Mouse (Mus musculus): ENCODE measurements around the gene Wdr91. TPM values are rescaled to one million over a fixed set of nuclear protein-coding genes. Genes with fewer than 3 reads are reported as not detected.

Gene Wdr91
- polyA plus RNA-seq, 1 experiment from 2014 or later = 9.6 TPM

- H3K27ac ChIP-seq (ENCODE audit: low read length) = peak overlapping the region; percentile 61
- H3K9ac ChIP-seq (ENCODE audit: low read depth, low read length) = peak overlapping the region; percentile 44; the same call in 1 of the 2 replicates
- no peak overlapping the region for H3K4me3 ChIP-seq (ENCODE audit: low read depth, low read length)
- H3K27me3 ChIP-seq (ENCODE audit: control insufficient read depth, insufficient read depth, low read depth, low read length) = no peaks in the 10 kb centered on the region
- H3K4me1 ChIP-seq (ENCODE audit: control insufficient read depth, low read depth, low read length) = peaks cover 63% of the 10 kb centered on the region
- H3K36me3 ChIP-seq (ENCODE audit: control insufficient read depth, insufficient read depth) = no peaks in the 10 kb centered on the region
- no peak overlapping the region for H3K4me2 ChIP-seq (ENCODE audit: low read depth, low read length)
- ATAC-seq (ENCODE audit: low read depth) = no peak
- no peaks in the 10 kb centered on the region for H3K9me3 ChIP-seq (replicated peaks; ENCODE audit: control insufficient read depth, low read length)
- 46% methylated on average over 5 of the region's 5 CpGs for WGBS (ENCODE audit: insufficient replicate concordance)
Observed at GRCm38 (mm10) chr6:34870136-34870535, 40.5 kb downstream of the Wdr91 start.

DNA sequence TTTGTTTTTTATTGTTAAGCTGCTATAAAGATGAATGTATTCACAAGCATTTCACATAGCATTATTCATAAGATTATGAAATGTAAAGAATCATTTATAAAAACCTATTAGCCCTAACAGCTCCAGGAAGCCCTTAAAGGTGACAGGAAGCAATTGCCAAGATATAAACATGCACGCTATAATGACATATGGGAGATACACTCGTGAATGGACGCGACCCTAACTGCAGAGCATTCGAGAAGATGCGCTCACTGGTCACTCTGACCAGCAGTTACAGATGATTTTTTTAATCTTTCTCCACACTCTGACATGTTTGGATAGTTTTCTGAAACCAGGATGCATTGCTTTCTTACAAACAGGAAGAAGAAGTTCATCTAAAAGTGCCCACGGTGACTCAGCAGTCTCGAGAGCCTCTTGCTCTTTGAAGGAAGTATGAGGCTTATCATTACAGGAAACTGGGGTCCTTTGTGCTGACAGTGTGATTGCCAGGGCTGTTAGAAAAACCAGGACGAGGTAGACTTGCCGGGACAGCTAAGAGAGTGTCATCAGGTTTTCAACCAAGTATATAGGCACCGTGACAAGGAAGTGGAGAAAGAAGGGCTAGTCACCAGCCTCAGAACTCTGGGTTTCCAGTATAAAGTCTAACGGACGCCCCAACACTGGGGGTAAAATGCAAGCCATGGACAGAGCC lies 41.3 kb downstream of the Wdr91 start:
- no peaks in the 10 kb centered on the region for H3K27me3 ChIP-seq (ENCODE audit: control insufficient read depth, insufficient read depth, low read depth, low read length)
- no peaks in the 10 kb centered on the region for H3K9me3 ChIP-seq (replicated peaks; ENCODE audit: control insufficient read depth, low read length)
- H3K4me1 ChIP-seq (ENCODE audit: control insufficient read depth, low read depth, low read length) = peaks cover 55% of the 10 kb centered on the region
- peak overlapping the region; percentile 29 for H3K4me3 ChIP-seq (ENCODE audit: low read depth, low read length)
- H3K9ac ChIP-seq (ENCODE audit: low read depth, low read length) = peak overlapping the region; percentile 44
- 11% methylated on average over 13 of the region's 13 CpGs for WGBS (ENCODE audit: insufficient replicate concordance)
- H3K27ac ChIP-seq (ENCODE audit: low read length) = peak overlapping the region; percentile 61
- H3K4me2 ChIP-seq (ENCODE audit: low read depth, low read length) = peak overlapping the region; percentile 63
- peak; percentile 58 for ATAC-seq (ENCODE audit: low read depth)
- no peaks in the 10 kb centered on the region for H3K36me3 ChIP-seq (ENCODE audit: control insufficient read depth, insufficient read depth)

DNA sequence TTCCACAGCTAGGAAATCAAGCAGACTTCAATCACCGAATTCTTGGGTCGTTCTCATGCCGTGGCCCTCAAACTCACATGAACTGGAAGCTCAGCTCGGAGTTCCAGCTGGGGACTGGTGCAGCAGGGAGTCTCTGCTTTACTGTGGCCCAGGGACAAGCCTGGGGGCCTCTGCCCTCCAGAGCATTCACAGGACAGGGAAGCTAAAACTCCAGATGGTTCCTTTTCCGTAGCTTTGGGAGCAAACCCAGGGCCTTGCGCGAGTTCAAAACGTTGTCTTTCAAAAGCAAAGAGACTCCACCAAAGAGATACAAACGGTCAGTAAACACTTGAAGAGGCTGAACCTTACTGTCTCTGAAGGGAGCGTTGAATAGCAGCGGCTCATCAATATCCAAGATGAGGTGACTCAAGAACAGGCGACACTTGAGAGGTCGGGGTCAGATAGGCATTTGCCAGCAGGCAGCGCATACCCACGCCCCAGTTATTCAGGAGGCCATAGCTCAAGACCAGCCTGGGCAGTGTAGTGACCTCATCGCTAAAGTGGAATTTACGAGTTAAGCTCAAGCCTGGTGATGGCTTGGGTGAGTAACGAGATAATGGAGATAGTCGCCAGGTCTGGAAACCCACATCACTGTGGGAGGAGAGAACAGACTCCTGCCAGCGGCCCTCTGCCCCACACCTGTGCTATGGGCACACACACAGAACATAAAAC lies 42.0 kb downstream of the Wdr91 start:
- no peak for ATAC-seq (ENCODE audit: low read depth)
- H3K9me3 ChIP-seq (replicated peaks; ENCODE audit: control insufficient read depth, low read length) = no peaks in the 10 kb centered on the region
- H3K4me1 ChIP-seq (ENCODE audit: control insufficient read depth, low read depth, low read length) = peaks cover 48% of the 10 kb centered on the region
- H3K27ac ChIP-seq (ENCODE audit: low read length) = peak overlapping the region; percentile 61
- no peaks in the 10 kb centered on the region for H3K27me3 ChIP-seq (ENCODE audit: control insufficient read depth, insufficient read depth, low read depth, low read length)
- no peaks in the 10 kb centered on the region for H3K36me3 ChIP-seq (ENCODE audit: control insufficient read depth, insufficient read depth)
- H3K4me2 ChIP-seq (ENCODE audit: low read depth, low read length) = peak overlapping the region; percentile 63; the same call in 1 of the 2 replicates
- WGBS (ENCODE audit: insufficient replicate concordance) = 49% methylated on average over 20 of the region's 20 CpGs
- peak overlapping the region; percentile 44; the same call in 1 of the 2 replicates for H3K9ac ChIP-seq (ENCODE audit: low read depth, low read length)
- H3K4me3 ChIP-seq (ENCODE audit: low read depth, low read length) = no peak overlapping the region

- Histone ChIP-seq H3K4me3 (ENCODE audit: low read depth, low read length) (no peak overlapping the region), H3K9me3 (replicated peaks; ENCODE audit: control insufficient read depth, low read length) (no peaks in the 10 kb centered on the region), H3K9ac (ENCODE audit: low read depth, low read length) (no peak overlapping the region), H3K4me2 (ENCODE audit: low read depth, low read length) (no peak overlapping the region), H3K27me3 (ENCODE audit: control insufficient read depth, insufficient read depth, low read depth, low read length) (no peaks in the 10 kb centered on the region), H3K27ac (ENCODE audit: low read length) (no peak overlapping the region; the same call in 1 of the 2 replicates), H3K4me1 (ENCODE audit: control insufficient read depth, low read depth, low read length) (peaks cover 48% of the 10 kb centered on the region), H3K36me3 (ENCODE audit: control insufficient read depth, insufficient read depth) (no peaks in the 10 kb centered on the region)
- WGBS (ENCODE audit: insufficient replicate concordance) = 56% methylated on average over 10 of the region's 10 CpGs
- no peak for ATAC-seq (ENCODE audit: low read depth)
Observed at GRCm38 (mm10) chr6:34867995-34868350, 42.7 kb downstream of the Wdr91 start.

GRCm38 (mm10) chr6:34867301-34867994 lies 43.2 kb downstream of the Wdr91 start:
- Histone ChIP-seq H3K27me3 (ENCODE audit: control insufficient read depth, insufficient read depth, low read depth, low read length) (no peaks in the 10 kb centered on the region), H3K4me3 (ENCODE audit: low read depth, low read length) (no peak overlapping the region), H3K36me3 (ENCODE audit: control insufficient read depth, insufficient read depth) (no peaks in the 10 kb centered on the region), H3K4me2 (ENCODE audit: low read depth, low read length) (no peak overlapping the region), H3K9me3 (replicated peaks; ENCODE audit: control insufficient read depth, low read length) (no peaks in the 10 kb centered on the region), H3K4me1 (ENCODE audit: control insufficient read depth, low read depth, low read length) (peaks cover 48% of the 10 kb centered on the region), H3K27ac (ENCODE audit: low read length) (0 out of 2 replicates have a peak overlapping the region, but pooled peaks have one; percentile 20), H3K9ac (ENCODE audit: low read depth, low read length) (peak overlapping the region; percentile 10; the same call in 1 of the 2 replicates)
- WGBS (ENCODE audit: insufficient replicate concordance) = 65% methylated on average over 16 of the region's 16 CpGs
- no peak for ATAC-seq (ENCODE audit: low read depth)

DNA sequence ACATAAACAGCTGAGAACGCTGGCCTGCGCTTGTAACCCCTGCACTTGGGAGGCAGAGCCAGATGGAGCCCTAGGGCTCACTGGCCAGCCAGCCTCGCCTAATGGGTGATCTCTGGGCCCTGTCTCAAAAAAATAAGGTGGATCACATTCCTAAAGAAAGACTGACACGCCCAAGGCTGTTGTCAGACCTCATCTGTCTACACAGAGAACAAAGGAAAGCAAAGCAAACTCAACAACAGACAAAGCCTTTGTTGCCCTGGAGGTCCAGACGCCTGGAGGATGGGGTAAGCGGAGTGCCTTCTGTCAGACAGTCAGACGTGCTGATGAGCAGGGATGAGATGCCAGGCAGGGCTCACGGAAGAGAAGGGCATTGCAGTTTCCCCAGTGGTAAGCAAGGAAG lies 43.9 kb downstream of the Wdr91 start:
- no peak overlapping the region for H3K4me3 ChIP-seq (ENCODE audit: low read depth, low read length)
- WGBS (ENCODE audit: insufficient replicate concordance) = 72% methylated on average over 8 of the region's 8 CpGs
- H3K4me1 ChIP-seq (ENCODE audit: control insufficient read depth, low read depth, low read length) = peaks cover 48% of the 10 kb centered on the region
- no peaks in the 10 kb centered on the region for H3K36me3 ChIP-seq (ENCODE audit: control insufficient read depth, insufficient read depth)
- H3K27me3 ChIP-seq (ENCODE audit: control insufficient read depth, insufficient read depth, low read depth, low read length) = no peaks in the 10 kb centered on the region
- ATAC-seq (ENCODE audit: low read depth) = no peak
- no peak overlapping the region for H3K4me2 ChIP-seq (ENCODE audit: low read depth, low read length)
- no peak overlapping the region for H3K9ac ChIP-seq (ENCODE audit: low read depth, low read length)
- no peak overlapping the region for H3K27ac ChIP-seq (ENCODE audit: low read length)
- H3K9me3 ChIP-seq (replicated peaks; ENCODE audit: control insufficient read depth, low read length) = no peaks in the 10 kb centered on the region

GRCm38 (mm10) chr6:34865711-34866593 lies 44.7 kb downstream of the Wdr91 start:
- 25% methylated on average over 7 of the region's 7 CpGs for WGBS (ENCODE audit: insufficient replicate concordance)
- H3K9me3 ChIP-seq (replicated peaks; ENCODE audit: control insufficient read depth, low read length) = no peaks in the 10 kb centered on the region
- H3K27ac ChIP-seq (ENCODE audit: low read length) = peak overlapping the region; percentile 60
- 0 out of 2 replicates have a peak overlapping the region, but pooled peaks have one; percentile 9 for H3K9ac ChIP-seq (ENCODE audit: low read depth, low read length)
- H3K4me2 ChIP-seq (ENCODE audit: low read depth, low read length) = peak overlapping the region; percentile 10; the same call in 1 of the 2 replicates
- H3K4me3 ChIP-seq (ENCODE audit: low read depth, low read length) = no peak overlapping the region
- no peaks in the 10 kb centered on the region for H3K36me3 ChIP-seq (ENCODE audit: control insufficient read depth, insufficient read depth)
- H3K27me3 ChIP-seq (ENCODE audit: control insufficient read depth, insufficient read depth, low read depth, low read length) = no peaks in the 10 kb centered on the region
- peaks cover 48% of the 10 kb centered on the region for H3K4me1 ChIP-seq (ENCODE audit: control insufficient read depth, low read depth, low read length)
- peak; percentile 77 for ATAC-seq (ENCODE audit: low read depth)

DNA sequence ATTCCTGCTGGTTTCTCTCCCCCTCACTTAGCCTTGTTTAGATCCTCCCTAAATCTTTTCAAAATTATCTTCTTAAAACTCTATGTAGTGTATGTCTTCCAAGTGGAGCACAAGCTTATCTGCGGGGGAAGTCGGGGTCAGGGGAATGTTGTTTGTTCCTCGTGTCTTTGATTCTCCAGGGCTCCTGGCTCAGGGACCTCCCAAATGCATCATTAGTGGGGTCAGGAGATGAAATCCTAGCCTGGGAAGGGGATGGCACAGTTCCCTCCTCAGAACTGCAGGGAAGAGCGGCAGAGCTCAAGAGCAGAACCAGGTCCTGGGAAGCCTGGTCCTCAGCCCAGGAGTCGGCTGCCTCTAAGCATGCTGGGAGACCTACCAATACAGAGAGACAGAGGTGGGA lies 45.5 kb downstream of the Wdr91 start:
- no peak for ATAC-seq (ENCODE audit: low read depth)
- Histone ChIP-seq H3K27ac (ENCODE audit: low read length) (peak overlapping the region; percentile 60), H3K4me1 (ENCODE audit: control insufficient read depth, low read depth, low read length) (peaks cover 45% of the 10 kb centered on the region), H3K4me3 (ENCODE audit: low read depth, low read length) (no peak overlapping the region), H3K36me3 (ENCODE audit: control insufficient read depth, insufficient read depth) (no peaks in the 10 kb centered on the region), H3K4me2 (ENCODE audit: low read depth, low read length) (peak overlapping the region; percentile 26; the same call in 1 of the 2 replicates), H3K9ac (ENCODE audit: low read depth, low read length) (no peak overlapping the region), H3K27me3 (ENCODE audit: control insufficient read depth, insufficient read depth, low read depth, low read length) (no peaks in the 10 kb centered on the region), H3K9me3 (replicated peaks; ENCODE audit: control insufficient read depth, low read length) (no peaks in the 10 kb centered on the region)
- 63% methylated on average over 5 of the region's 5 CpGs for WGBS (ENCODE audit: insufficient replicate concordance)

Data from liver, embryonic 16.5 days (tissue).